Mouse (Mus musculus) heart, embryonic 15.5 days (tissue): ENCODE measurements around the gene Acvr1. TPM values are rescaled to one million over a fixed set of nuclear protein-coding genes. Genes with fewer than 3 reads are reported as not detected.

Experiments
- ATAC-seq: fragments of 200-750 bp; cut with Nextera tagmentation; replicated peaks from 2 replicates; pipeline ENCODE4 v1.8.0; 2017; ENCODE audit warnings: low read depth, moderate TSS enrichment; ENCODE audit not compliant: insufficient number of reproducible peaks, insufficient read depth, low FRiP score
- H3K27ac ChIP-seq: fragments of 300-500 bp; sonication (generic); 2 replicates; pipeline ENCODE4 v1.5.1; 2015; ENCODE audit warnings: mild to moderate bottlenecking, inconsistent platforms
- H3K27me3 ChIP-seq: fragments of 300-500 bp; sonication (generic); 2 replicates; pipeline ENCODE4 v1.6.1; 2015; ENCODE audit warnings: inconsistent platforms
- H3K36me3 ChIP-seq: fragments of 300-500 bp; sonication (generic); 2 replicates; pipeline ENCODE4 v1.6.1; 2015; ENCODE audit warnings: mild to moderate bottlenecking, inconsistent platforms
- H3K4me1 ChIP-seq: fragments of 300-500 bp; sonication (generic); replicated peaks from 2 replicates; pipeline ENCODE4 v1.6.1; 2015; ENCODE audit warnings: inconsistent platforms
- H3K4me2 ChIP-seq: fragments of 300-500 bp; sonication (generic); 2 replicates; pipeline ENCODE4 v1.6.1; 2015; ENCODE audit warnings: inconsistent platforms, mild to moderate bottlenecking, moderate library complexity
- H3K4me3 ChIP-seq: fragments of 300-500 bp; sonication (generic); 2 replicates; pipeline ENCODE4 v1.5.1; 2015; ENCODE audit warnings: mild to moderate bottlenecking, inconsistent platforms
- H3K9ac ChIP-seq: fragments of 300-500 bp; sonication (generic); 2 replicates; pipeline ENCODE4 v1.6.1; 2015; ENCODE audit warnings: mild to moderate bottlenecking, inconsistent platforms
- H3K9me3 ChIP-seq: fragments of 300-500 bp; sonication (generic); replicated peaks from 2 replicates; pipeline ENCODE4 v1.6.1; 2016; ENCODE audit warnings: inconsistent platforms
- WGBS: fragments of 180-500 bp; shearing (Covaris S2); methylation state at CpG from one replicate; pipeline ENCODE4 v1.1.7; 2015; ENCODE audit warnings: mixed read lengths; 5-methylcytosine and 5-hydroxymethylcytosine counted together
- polyA plus RNA-seq: library from polyadenylated mRNA; unstranded; fragments of >200 nt; fragmentation: Nextera tagmentation; extraction: Ambion mirVana; gene quantifications from 2 replicates; pipeline ENCODE4 v1.2.1, GENCODE M21; 2015

Acvr1 gene
- polyA plus RNA-seq, 1 experiment from 2014 or later: 8.8 TPM

GRCm38 (mm10) chr2:58552296-58552695 lies 14.7 kb downstream of the Acvr1 start:
- no peaks in the 10 kb centered on the region for H3K9me3 ChIP-seq
- 47% methylated on average over 3 of the region's 3 CpGs for WGBS
- H3K4me2 ChIP-seq: no peak overlapping the region
- ATAC-seq: no peak
- peaks cover 62% of the 10 kb centered on the region for H3K4me1 ChIP-seq
- H3K27ac ChIP-seq: no peak overlapping the region
- H3K36me3 ChIP-seq: no peaks in the 10 kb centered on the region
- no peak overlapping the region for H3K4me3 ChIP-seq
- no peak overlapping the region for H3K9ac ChIP-seq
- no peaks in the 10 kb centered on the region for H3K27me3 ChIP-seq

GRCm38 (mm10) chr2:58551866-58552265 lies 15.1 kb downstream of the Acvr1 start:
- H3K4me3 ChIP-seq: no peak overlapping the region
- 50% methylated on average over 6 of the region's 6 CpGs for WGBS
- peaks cover 61% of the 10 kb centered on the region for H3K4me1 ChIP-seq
- no peaks in the 10 kb centered on the region for H3K36me3 ChIP-seq
- no peaks in the 10 kb centered on the region for H3K9me3 ChIP-seq
- H3K27me3 ChIP-seq: no peaks in the 10 kb centered on the region
- ATAC-seq: no peak
- 0 out of 2 replicates have a peak overlapping the region, but pooled peaks have one; percentile 16 for H3K9ac ChIP-seq
- 0 out of 2 replicates have a peak overlapping the region, but pooled peaks have one; percentile 4 for H3K4me2 ChIP-seq
- H3K27ac ChIP-seq: no peak overlapping the region

GRCm38 (mm10) chr2:58550488-58550887 lies 16.5 kb downstream of the Acvr1 start:
- H3K27me3 ChIP-seq: no peaks in the 10 kb centered on the region
- ATAC-seq: no peak; the same call in 1 of the 2 replicates
- no peak overlapping the region for H3K9ac ChIP-seq
- no peak overlapping the region for H3K4me3 ChIP-seq
- H3K4me2 ChIP-seq: peak overlapping the region; percentile 34; the same call in 1 of the 2 replicates
- WGBS: 25% methylated on average over 9 of the region's 9 CpGs
- H3K27ac ChIP-seq: 0 out of 2 replicates have a peak overlapping the region, but pooled peaks have one; percentile 33
- H3K9me3 ChIP-seq: no peaks in the 10 kb centered on the region
- H3K36me3 ChIP-seq: no peaks in the 10 kb centered on the region
- H3K4me1 ChIP-seq: peaks cover 58% of the 10 kb centered on the region

- Histone ChIP-seq H3K4me2 (peak overlapping the region; percentile 34; the same call in 1 of the 2 replicates), H3K4me3 (no peak overlapping the region), H3K36me3 (no peaks in the 10 kb centered on the region), H3K9me3 (no peaks in the 10 kb centered on the region), H3K4me1 (peaks cover 58% of the 10 kb centered on the region), H3K9ac (no peak overlapping the region), H3K27ac (0 out of 2 replicates have a peak overlapping the region, but pooled peaks have one; percentile 33), H3K27me3 (no peaks in the 10 kb centered on the region)
- WGBS: 28% methylated on average over 6 of the region's 6 CpGs
- ATAC-seq: no peak
These were observed 17.0 kb downstream of the Acvr1 start for GRCm38 (mm10) chr2:58549960-58550359.

GRCm38 (mm10) chr2:58548943-58549342 lies 18.0 kb downstream of the Acvr1 start:
- H3K4me1 ChIP-seq: peaks cover 58% of the 10 kb centered on the region
- no peak for ATAC-seq
- 51% methylated on average over 7 of the region's 7 CpGs for WGBS

GRCm38 (mm10) chr2:58546264-58546663 lies 20.7 kb downstream of the Acvr1 start:
- no peaks in the 10 kb centered on the region for H3K36me3 ChIP-seq
- no peaks in the 10 kb centered on the region for H3K27me3 ChIP-seq
- ATAC-seq: no peak
- no peak overlapping the region for H3K4me3 ChIP-seq
- H3K27ac ChIP-seq: no peak overlapping the region
- H3K4me1 ChIP-seq: peaks cover 44% of the 10 kb centered on the region
- H3K4me2 ChIP-seq: no peak overlapping the region
- WGBS: 86% methylated on average over 7 of the region's 7 CpGs
- no peak overlapping the region for H3K9ac ChIP-seq
- no peaks in the 10 kb centered on the region for H3K9me3 ChIP-seq

More at GRCm38 (mm10) chr2:58548943-58549342, 18.0 kb downstream of the Acvr1 start:
- Histone ChIP-seq H3K27ac (no peak overlapping the region), H3K4me2 (no peak overlapping the region), H3K9me3 (no peaks in the 10 kb centered on the region), H3K4me3 (no peak overlapping the region), H3K9ac (no peak overlapping the region), H3K27me3 (no peaks in the 10 kb centered on the region), H3K36me3 (no peaks in the 10 kb centered on the region)

- Histone ChIP-seq H3K36me3 (no peaks in the 10 kb centered on the region), H3K9ac (no peak overlapping the region), H3K27me3 (no peaks in the 10 kb centered on the region), H3K4me1 (peaks cover 39% of the 10 kb centered on the region), H3K4me2 (no peak overlapping the region), H3K9me3 (no peaks in the 10 kb centered on the region), H3K27ac (no peak overlapping the region), H3K4me3 (no peak overlapping the region)
- no peak for ATAC-seq
- 31% methylated on average over 6 of the region's 6 CpGs for WGBS
These were observed 22.6 kb downstream of the Acvr1 start for GRCm38 (mm10) chr2:58544368-58544767.

GRCm38 (mm10) chr2:58543252-58543651 lies 23.7 kb downstream of the Acvr1 start:
- no peak for ATAC-seq
- 88% methylated on average over 5 of the region's 5 CpGs for WGBS
- no peak overlapping the region for H3K27ac ChIP-seq
- H3K9me3 ChIP-seq: no peaks in the 10 kb centered on the region
- no peaks in the 10 kb centered on the region for H3K36me3 ChIP-seq
- H3K4me2 ChIP-seq: no peak overlapping the region
- no peak overlapping the region for H3K9ac ChIP-seq
- no peak overlapping the region for H3K4me3 ChIP-seq
- H3K27me3 ChIP-seq: no peaks in the 10 kb centered on the region
- H3K4me1 ChIP-seq: peaks cover 40% of the 10 kb centered on the region

GRCm38 (mm10) chr2:58538196-58538595 lies 28.8 kb downstream of the Acvr1 start:
- H3K4me1 ChIP-seq: peaks cover 73% of the 10 kb centered on the region
- 89% methylated on average over 6 of the region's 6 CpGs for WGBS
- no peak for ATAC-seq

GRCm38 (mm10) chr2:58536796-58537195 lies 30.2 kb downstream of the Acvr1 start:
- H3K9me3 ChIP-seq: no peaks in the 10 kb centered on the region
- H3K27ac ChIP-seq: no peak overlapping the region
- WGBS: 82% methylated on average over 3 of the region's 3 CpGs
- no peak for ATAC-seq
- H3K4me2 ChIP-seq: no peak overlapping the region
- H3K4me1 ChIP-seq: peaks cover 77% of the 10 kb centered on the region
- no peaks in the 10 kb centered on the region for H3K36me3 ChIP-seq
- H3K27me3 ChIP-seq: no peaks in the 10 kb centered on the region
- no peak overlapping the region for H3K9ac ChIP-seq
- no peak overlapping the region for H3K4me3 ChIP-seq

More at GRCm38 (mm10) chr2:58538196-58538595, 28.8 kb downstream of the Acvr1 start:
- Histone ChIP-seq H3K4me3 (no peak overlapping the region), H3K4me2 (no peak overlapping the region), H3K9ac (no peak overlapping the region), H3K36me3 (no peaks in the 10 kb centered on the region), H3K27ac (no peak overlapping the region), H3K27me3 (no peaks in the 10 kb centered on the region), H3K9me3 (no peaks in the 10 kb centered on the region)

- Histone ChIP-seq H3K9ac (no peak overlapping the region), H3K4me1 (peaks cover 85% of the 10 kb centered on the region), H3K36me3 (no peaks in the 10 kb centered on the region), H3K27ac (peak overlapping the region; percentile 76), H3K4me2 (peak overlapping the region; percentile 29), H3K4me3 (no peak overlapping the region), H3K27me3 (no peaks in the 10 kb centered on the region), H3K9me3 (no peaks in the 10 kb centered on the region)
- 36% methylated on average over 8 of the region's 8 CpGs for WGBS
- ATAC-seq: no peak
These were observed 31.7 kb downstream of the Acvr1 start for GRCm38 (mm10) chr2:58535233-58535632.

GRCm38 (mm10) chr2:58534379-58534778 lies 32.6 kb downstream of the Acvr1 start:
- no peaks in the 10 kb centered on the region for H3K9me3 ChIP-seq
- H3K27me3 ChIP-seq: no peaks in the 10 kb centered on the region
- no peak for ATAC-seq
- 53% methylated on average over 4 of the region's 4 CpGs for WGBS
- no peak overlapping the region for H3K9ac ChIP-seq
- H3K27ac ChIP-seq: peak overlapping the region; percentile 76
- H3K4me3 ChIP-seq: no peak overlapping the region
- H3K4me1 ChIP-seq: peaks cover 87% of the 10 kb centered on the region
- H3K36me3 ChIP-seq: no peaks in the 10 kb centered on the region
- no peak overlapping the region for H3K4me2 ChIP-seq
